Mouse (Mus musculus): ENCODE data around the gene Dnph1. TPM values are rescaled to one million over a fixed set of nuclear protein-coding genes. Genes with fewer than 3 reads are reported as not detected.

The Dnph1 gene
- polyA plus RNA-seq, 1 experiment from 2014 or later = 43.0 TPM

GRCm38 (mm10) chr17:46545813-46546564, 49.5 kb downstream of the Dnph1 start, which contains the start of gene Cul9:
Gene Cul9 (minus strand): TSS chr17:46546388.
- 3% methylated on average over 49 of the region's 49 CpGs for WGBS
- Histone ChIP-seq H3K36me3 (peaks cover 33% of the 10 kb centered on the region), H3K4me3 (peak within 1 kb of the TSS; percentile 46), H3K27me3 (0 out of 2 replicates have a peak, but pooled peaks cover 3% of the 10 kb centered on the region), H3K9ac (peak within 1 kb of the TSS; percentile 39), H3K27ac (no peak within 1 kb of the TSS), H3K9me3 (no peaks in the 10 kb centered on the region), H3K4me2 (peak within 1 kb of the TSS; percentile 77), H3K4me1 (peaks cover 27% of the 10 kb centered on the region)
- ATAC-seq (ENCODE audit: borderline replicate concordance, extremely low read depth, low FRiP score, low TSS enrichment) = peak; percentile 36; the same call in 1 of the 2 replicates

- Histone ChIP-seq H3K27me3 (0 out of 2 replicates have a peak, but pooled peaks cover 3% of the 10 kb centered on the region), H3K9me3 (no peaks in the 10 kb centered on the region), H3K4me1 (peaks cover 27% of the 10 kb centered on the region), H3K36me3 (peaks cover 39% of the 10 kb centered on the region), H3K9ac (no peak overlapping the region), H3K4me2 (peak overlapping the region; percentile 77), H3K4me3 (peak overlapping the region; percentile 46), H3K27ac (no peak overlapping the region)
- WGBS = 18% methylated on average over 7 of the region's 7 CpGs
- ATAC-seq (ENCODE audit: borderline replicate concordance, extremely low read depth, low FRiP score, low TSS enrichment) = no peak
Observed at GRCm38 (mm10) chr17:46546591-46546990, 50.1 kb downstream of the Dnph1 start.

- 34% methylated on average over 8 of the region's 8 CpGs for WGBS
Observed at GRCm38 (mm10) chr17:46546995-46547394, 50.5 kb downstream of the Dnph1 start.

GRCm38 (mm10) chr17:46547923-46548322, 51.4 kb downstream of the Dnph1 start:
- Histone ChIP-seq H3K4me1 (peaks cover 35% of the 10 kb centered on the region), H3K27me3 (0 out of 2 replicates have a peak, but pooled peaks cover 3% of the 10 kb centered on the region), H3K4me2 (no peak overlapping the region), H3K36me3 (peaks cover 45% of the 10 kb centered on the region), H3K27ac (no peak overlapping the region), H3K9me3 (no peaks in the 10 kb centered on the region), H3K4me3 (no peak overlapping the region), H3K9ac (no peak overlapping the region)
- WGBS = 26% methylated on average over 3 of the region's 3 CpGs
- no peak for ATAC-seq (ENCODE audit: borderline replicate concordance, extremely low read depth, low FRiP score, low TSS enrichment)

More at GRCm38 (mm10) chr17:46546995-46547394, 50.5 kb downstream of the Dnph1 start:
- Histone ChIP-seq H3K36me3 (peaks cover 42% of the 10 kb centered on the region), H3K4me3 (no peak overlapping the region), H3K9me3 (no peaks in the 10 kb centered on the region), H3K4me1 (peaks cover 27% of the 10 kb centered on the region), H3K27ac (no peak overlapping the region), H3K4me2 (0 out of 2 replicates have a peak overlapping the region, but pooled peaks have one; percentile 77), H3K27me3 (0 out of 2 replicates have a peak, but pooled peaks cover 3% of the 10 kb centered on the region), H3K9ac (no peak overlapping the region)
- ATAC-seq (ENCODE audit: borderline replicate concordance, extremely low read depth, low FRiP score, low TSS enrichment) = no peak

GRCm38 (mm10) chr17:46548741-46549140, 52.2 kb downstream of the Dnph1 start:
- Histone ChIP-seq H3K36me3 (peaks cover 45% of the 10 kb centered on the region), H3K9ac (no peak overlapping the region), H3K27me3 (0 out of 2 replicates have a peak, but pooled peaks cover 3% of the 10 kb centered on the region), H3K4me2 (no peak overlapping the region), H3K27ac (no peak overlapping the region), H3K4me3 (no peak overlapping the region), H3K4me1 (peaks cover 43% of the 10 kb centered on the region), H3K9me3 (no peaks in the 10 kb centered on the region)
- WGBS = 65% methylated on average over 11 of the region's 11 CpGs
- ATAC-seq (ENCODE audit: borderline replicate concordance, extremely low read depth, low FRiP score, low TSS enrichment) = no peak

- Histone ChIP-seq H3K9me3 (no peaks in the 10 kb centered on the region), H3K4me3 (no peak overlapping the region), H3K27me3 (0 out of 2 replicates have a peak, but pooled peaks cover 3% of the 10 kb centered on the region), H3K9ac (no peak overlapping the region), H3K4me2 (no peak overlapping the region), H3K36me3 (peaks cover 45% of the 10 kb centered on the region), H3K4me1 (peaks cover 47% of the 10 kb centered on the region), H3K27ac (no peak overlapping the region)
- ATAC-seq (ENCODE audit: borderline replicate concordance, extremely low read depth, low FRiP score, low TSS enrichment) = no peak
- WGBS = 28% methylated on average over 8 of the region's 8 CpGs
Observed at GRCm38 (mm10) chr17:46549193-46549592, 52.7 kb downstream of the Dnph1 start.

Other genes starting within 250 kb of the Dnph1 start
- 84.6 and 92.4 TPM in 2 replicates for gene Polr1c, start 248.7 kb upstream of the Dnph1 start, polyA plus RNA-seq (2015; fragmentation: Nextera tagmentation; extraction: Ambion mirVana)
- 102 and 118 TPM in 2 replicates for gene Yipf3, start 248.6 kb upstream of the Dnph1 start, polyA plus RNA-seq (2015; fragmentation: Nextera tagmentation; extraction: Ambion mirVana)
- gene Lrrc73, start 243.2 kb upstream of the Dnph1 start, polyA plus RNA-seq (2015; fragmentation: Nextera tagmentation; extraction: Ambion mirVana) = 0.66 and 0.79 TPM in 2 replicates
- 36.2 and 37.5 TPM in 2 replicates for gene Tjap1, start 213.7 kb upstream of the Dnph1 start, polyA plus RNA-seq (2015; fragmentation: Nextera tagmentation; extraction: Ambion mirVana)
- 0.93 and 1.7 TPM in 2 replicates for gene Dlk2, start 199.3 kb upstream of the Dnph1 start, polyA plus RNA-seq (2015; fragmentation: Nextera tagmentation; extraction: Ambion mirVana)
- gene Abcc10, start 168.4 kb upstream of the Dnph1 start, polyA plus RNA-seq (2015; fragmentation: Nextera tagmentation; extraction: Ambion mirVana) = 3.9 and 5.3 TPM in 2 replicates
- gene Zfp318, start 113.0 kb upstream of the Dnph1 start, polyA plus RNA-seq (2015; fragmentation: Nextera tagmentation; extraction: Ambion mirVana) = 8.9 and 9.8 TPM in 2 replicates
- gene Crip3, start 67.8 kb upstream of the Dnph1 start, polyA plus RNA-seq (2015; fragmentation: Nextera tagmentation; extraction: Ambion mirVana) = 1.7 and 7.8 TPM in 2 replicates
- gene Slc22a7, start 58.3 kb upstream of the Dnph1 start, polyA plus RNA-seq (2015; fragmentation: Nextera tagmentation; extraction: Ambion mirVana) = 0.29 TPM in 1 of 2 replicates, not detected in the other
- 0.04 and 0.11 TPM in 2 replicates for gene Ttbk1, start 9.0 kb upstream of the Dnph1 start, polyA plus RNA-seq (2015; fragmentation: Nextera tagmentation; extraction: Ambion mirVana)
- 2.9 and 3.4 TPM in 2 replicates for gene Cul9, start 49.7 kb downstream of the Dnph1 start, polyA plus RNA-seq (2015; fragmentation: Nextera tagmentation; extraction: Ambion mirVana)
- 10.4 and 10.7 TPM in 2 replicates for gene Srf, start 59.5 kb downstream of the Dnph1 start, polyA plus RNA-seq (2015; fragmentation: Nextera tagmentation; extraction: Ambion mirVana)
- 134 and 142 TPM in 2 replicates for gene Ptk7, start 132.8 kb downstream of the Dnph1 start, polyA plus RNA-seq (2015; fragmentation: Nextera tagmentation; extraction: Ambion mirVana)
- 24.9 and 25.8 TPM in 2 replicates for gene Klc4, start 149.3 kb downstream of the Dnph1 start, polyA plus RNA-seq (2015; fragmentation: Nextera tagmentation; extraction: Ambion mirVana)
- gene Mrpl2, start 149.5 kb downstream of the Dnph1 start, polyA plus RNA-seq (2015; fragmentation: Nextera tagmentation; extraction: Ambion mirVana) = 106 TPM in 2 replicates
- 48.2 and 49.5 TPM in 2 replicates for gene Cul7, start 153.6 kb downstream of the Dnph1 start, polyA plus RNA-seq (2015; fragmentation: Nextera tagmentation; extraction: Ambion mirVana)
- 55.1 and 56.2 TPM in 2 replicates for gene Rrp36, start 177.6 kb downstream of the Dnph1 start, polyA plus RNA-seq (2015; fragmentation: Nextera tagmentation; extraction: Ambion mirVana)
- 128 and 134 TPM in 2 replicates for gene Mea1, start 182.1 kb downstream of the Dnph1 start, polyA plus RNA-seq (2015; fragmentation: Nextera tagmentation; extraction: Ambion mirVana)
- 117 and 122 TPM in 2 replicates for gene Klhdc3, start 184.2 kb downstream of the Dnph1 start, polyA plus RNA-seq (2015; fragmentation: Nextera tagmentation; extraction: Ambion mirVana)
- 96.0 and 102 TPM in 2 replicates for gene Ppp2r5d, start 208.4 kb downstream of the Dnph1 start, polyA plus RNA-seq (2015; fragmentation: Nextera tagmentation; extraction: Ambion mirVana)
- gene Pex6, start 214.8 kb downstream of the Dnph1 start, polyA plus RNA-seq (2015; fragmentation: Nextera tagmentation; extraction: Ambion mirVana) = 27.7 and 28.6 TPM in 2 replicates
- gene Gnmt, start 232.5 kb downstream of the Dnph1 start, polyA plus RNA-seq (2015; fragmentation: Nextera tagmentation; extraction: Ambion mirVana) = 1.3 and 1.8 TPM in 2 replicates

Measured in lung, embryonic 15.5 days (tissue).